ENCODE assay signal across 8 mouse cellular contexts in genomic region chr10:11148884-11149741, GRCm38 (mm10). TPM values are rescaled to one million over a fixed set of nuclear protein-coding genes. Genes with fewer than 3 reads are reported as not detected.
DNase-seq lines count a peak whose midpoint lies in the region; ATAC-seq and TF ChIP-seq lines count a peak whose summit lies in the region.

Gene Shprh (plus strand): TSS chr10:11149427.

- TF ChIP-seq POLR2A in bone marrow, adult 2 months (IDR thresholded peaks at IDR 0.05; ENCODE audit: borderline replicate concordance, control insufficient read depth, low read depth, low read length) = peak; percentile 51; the same call in 1 of the 2 replicates
- TF ChIP-seq POLR2A in limb, embryonic 14.5 days (IDR thresholded peaks at IDR 0.05; ENCODE audit: borderline replicate concordance, extremely low read depth, insufficient read depth, insufficient read length) = peak; percentile 56; the same call in 1 of the 2 replicates

- peak; percentile 99 for DNase-seq in 416B (ENCODE audit: low read depth)
- peak; percentile 98 for DNase-seq in heart, adult 8-10 months (ENCODE audit: low spot score)
- peak; percentile 99 for DNase-seq in kidney, adult 9 months
- peak; percentile 99 for DNase-seq in limb, embryonic 14.5 days (ENCODE audit: low spot score)
- peak; percentile 99 for DNase-seq in midbrain, postnatal 0 days (ENCODE audit: low spot score)
- DNase-seq in spleen, postnatal 14 days (ENCODE audit: low spot score in 2 of 2) = peak; percentile 95 to 97

- under 1% methylated on average over 60 of the region's 60 CpGs for WGBS in bone marrow, adult 2 months
- WGBS in embryonic facial prominence, embryonic 15.5 days = under 1% methylated on average over 60 of the region's 60 CpGs
- WGBS in limb, embryonic 14.5 days = 1% methylated on average over 44 of the region's 60 CpGs
- 1% methylated on average over 56 of the region's 60 CpGs for WGBS in midbrain, postnatal 0 days

- H3K36me3 ChIP-seq in embryonic facial prominence, embryonic 15.5 days = 0 out of 2 replicates have a peak, but pooled peaks cover 8% of the 10 kb centered on the region
- peaks cover 18% of the 10 kb centered on the region for H3K36me3 ChIP-seq in limb, embryonic 14.5 days (ENCODE audit: control insufficient read depth, insufficient read depth, low read length)
- peaks cover 8% of the 10 kb centered on the region; the same call in 1 of the 2 replicates for H3K36me3 ChIP-seq in midbrain, postnatal 0 days (ENCODE audit: insufficient read depth, low read length)

- H3K9ac ChIP-seq in embryonic facial prominence, embryonic 15.5 days = peak within 1 kb of the TSS; percentile 87
- H3K9ac ChIP-seq in limb, embryonic 14.5 days (ENCODE audit: low read depth, low read length, severe bottlenecking) = peak within 1 kb of the TSS; percentile 86
- H3K9ac ChIP-seq in midbrain, postnatal 0 days (replicated peaks; ENCODE audit: low read length, poor library complexity, severe bottlenecking) = peak within 1 kb of the TSS; percentile 90

- peak; percentile 24; the same call in 1 of the 2 replicates for TF ChIP-seq CTCF in bone marrow, adult 2 months (IDR thresholded peaks at IDR 0.05; ENCODE audit: control insufficient read depth, insufficient read depth, low read length)
- peak; percentile 67 for TF ChIP-seq CTCF in midbrain, postnatal 0 days (IDR thresholded peaks at IDR 0.05)

- H3K4me3 ChIP-seq in bone marrow, adult 2 months (replicated peaks; ENCODE audit: control insufficient read depth, low read depth, low read length) = peak within 1 kb of the TSS; percentile 73
- peak within 1 kb of the TSS; percentile 85 for H3K4me3 ChIP-seq in embryonic facial prominence, embryonic 15.5 days (replicated peaks)
- peak within 1 kb of the TSS; percentile 65 for H3K4me3 ChIP-seq in limb, embryonic 14.5 days (replicated peaks; ENCODE audit: low read length)
- peak within 1 kb of the TSS; percentile 97 for H3K4me3 ChIP-seq in midbrain, postnatal 0 days (ENCODE audit: low read depth, low read length)

- ATAC-seq in embryonic facial prominence, embryonic 15.5 days (ENCODE audit: insufficient number of reproducible peaks, low FRiP score, low TSS enrichment, low read depth) = peak; percentile 99
- ATAC-seq in limb, embryonic 14.5 days (ENCODE audit: low FRiP score, low read depth) = peak; percentile 99
- ATAC-seq in midbrain, postnatal 0 days (ENCODE audit: low FRiP score) = peak; percentile 100

- peak within 1 kb of the TSS; percentile 68 for H3K27ac ChIP-seq in bone marrow, adult 2 months (ENCODE audit: control insufficient read depth, insufficient read depth, low read depth, low read length, poor library complexity)
- peak within 1 kb of the TSS; percentile 78 for H3K27ac ChIP-seq in embryonic facial prominence, embryonic 15.5 days (replicated peaks)
- H3K27ac ChIP-seq in limb, embryonic 14.5 days (replicated peaks; ENCODE audit: low read depth, low read length) = peak within 1 kb of the TSS; percentile 29; the same call in 1 of the 2 replicates
- peak within 1 kb of the TSS; percentile 78 for H3K27ac ChIP-seq in midbrain, postnatal 0 days (ENCODE audit: low read depth, low read length)

- H3K4me1 ChIP-seq in bone marrow, adult 2 months (ENCODE audit: control insufficient read depth, insufficient read depth, low read length) = no peaks in the 10 kb centered on the region
- peaks cover 10% of the 10 kb centered on the region for H3K4me1 ChIP-seq in embryonic facial prominence, embryonic 15.5 days
- peaks cover 6% of the 10 kb centered on the region for H3K4me1 ChIP-seq in limb, embryonic 14.5 days (ENCODE audit: control insufficient read depth, insufficient read depth, low read length)
- H3K4me1 ChIP-seq in midbrain, postnatal 0 days (ENCODE audit: insufficient read depth, low read length) = peaks cover 3% of the 10 kb centered on the region; the same call in 1 of the 2 replicates

- peak within 1 kb of the TSS; percentile 65 for H3K4me2 ChIP-seq in embryonic facial prominence, embryonic 15.5 days (replicated peaks)
- peak within 1 kb of the TSS; percentile 71 for H3K4me2 ChIP-seq in limb, embryonic 14.5 days (replicated peaks; ENCODE audit: low read depth, low read length, severe bottlenecking)
- H3K4me2 ChIP-seq in midbrain, postnatal 0 days (ENCODE audit: low read depth, low read length, poor library complexity, severe bottlenecking) = peak within 1 kb of the TSS; percentile 83

- H3K27me3 ChIP-seq in embryonic facial prominence, embryonic 15.5 days = no peaks in the 10 kb centered on the region
- no peaks in the 10 kb centered on the region for H3K27me3 ChIP-seq in limb, embryonic 14.5 days (ENCODE audit: control insufficient read depth, insufficient read depth, low read length)
- H3K27me3 ChIP-seq in midbrain, postnatal 0 days (ENCODE audit: insufficient read depth, low read length) = no peaks in the 10 kb centered on the region

- no peaks in the 10 kb centered on the region for H3K9me3 ChIP-seq in embryonic facial prominence, embryonic 15.5 days (replicated peaks)
- no peaks in the 10 kb centered on the region for H3K9me3 ChIP-seq in limb, embryonic 14.5 days (ENCODE audit: control insufficient read depth, low read length)
- H3K9me3 ChIP-seq in midbrain, postnatal 0 days (ENCODE audit: low read length) = no peaks in the 10 kb centered on the region

RNA-seq across cellular contexts. Expression of gene Shprh, which starts in this region (rescaled TPM):
- 2.9 and 3.8 TPM in 2 replicates for polyA plus RNA-seq in bone marrow, adult 2 months (2011; ENCODE audit: insufficient read depth, insufficient read length, low replicate concordance, missing spikeins)
- polyA plus RNA-seq in embryonic facial prominence, embryonic 15.5 days (2015; fragmentation: Nextera tagmentation; extraction: Ambion mirVana) = 15.5 and 16.1 TPM in 2 replicates
- total RNA-seq in heart, adult 8-10 months (2022) = 10 to 100 TPM in 3 of 4 experiments, 1 to 10 TPM in 1; 9.8 to 11.6 (median 10.8) TPM
- polyA plus RNA-seq in limb, embryonic 14.5 days (2012; rRNA removed) = 12.2 and 12.5 TPM in 2 replicates
- 19.3 and 22.9 TPM in 2 replicates for polyA plus RNA-seq in limb, embryonic 14.5 days (2014; fragmentation: Nextera tagmentation; extraction: Ambion mirVana)
- total RNA-seq in midbrain, postnatal 0 days (2014; rRNA removed) = 27.5 and 29.0 TPM in 2 replicates
- 12.4 and 14.4 TPM in 2 replicates for polyA plus RNA-seq in midbrain, postnatal 0 days (2015; fragmentation: Nextera tagmentation; extraction: Ambion mirVana)

Comparison
In these comparisons a context has a peak if more than half of its experiments do, and no peak if none do; other contexts are left out.
1. Peak in every context shown above with its lines: DNase-seq, ATAC-seq, H3K4me3 ChIP-seq and H3K27ac ChIP-seq.